Mouse (Mus musculus): Measurements from ENCODE around the gene Olfr1354. TPM values are rescaled to one million over a fixed set of nuclear protein-coding genes. Genes with fewer than 3 reads are reported as not detected.
"Not testable (repeated sequence)": the region's sequence is repeated elsewhere in the genome, so short reads cannot be mapped to it uniquely, and the experiment has no call there.

The Olfr1354 gene
- polyA plus RNA-seq (2012; rRNA removed), result not detected in 2 replicates

DNA sequence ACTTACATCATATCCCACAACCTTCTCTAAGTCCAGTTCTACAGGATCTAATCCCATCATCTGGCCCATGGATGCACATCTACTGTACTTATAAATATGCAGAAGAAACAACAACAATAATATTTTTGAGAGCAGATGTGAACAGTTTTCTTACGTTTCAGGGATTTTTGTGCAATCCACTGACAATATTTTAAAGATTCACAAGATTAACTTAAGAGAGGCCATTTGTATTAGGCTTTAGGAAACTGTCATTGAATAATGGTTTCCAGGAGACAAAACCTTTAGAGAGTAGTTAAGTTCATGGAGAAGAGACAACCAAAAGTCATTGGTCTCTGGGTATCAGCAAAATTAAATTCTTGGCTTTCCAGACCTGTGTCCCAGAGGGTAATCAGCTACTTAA lies at the start of gene Olfr1354:
Olfr1354 (plus strand) TSS at position 301 of the 400 bp plus-strand sequence.
- WGBS, result 84% methylated on average over 1 of the region's 1 CpGs
- not testable (repeated sequence) for H3K36me3 ChIP-seq (ENCODE audit: control insufficient read depth, insufficient read depth, low read length); H3K27me3 ChIP-seq (ENCODE audit: control insufficient read depth, insufficient read depth, low read length); H3K27ac ChIP-seq (ENCODE audit: insufficient read depth, low read length); DNase-seq (ENCODE audit: low read depth in 1 of 2, low spot score in 2 of 2); H3K4me3 ChIP-seq (ENCODE audit: extremely low read depth, insufficient read depth, insufficient read length); H3K4me1 ChIP-seq (ENCODE audit: control insufficient read depth, insufficient read depth, insufficient read length)

DNA sequence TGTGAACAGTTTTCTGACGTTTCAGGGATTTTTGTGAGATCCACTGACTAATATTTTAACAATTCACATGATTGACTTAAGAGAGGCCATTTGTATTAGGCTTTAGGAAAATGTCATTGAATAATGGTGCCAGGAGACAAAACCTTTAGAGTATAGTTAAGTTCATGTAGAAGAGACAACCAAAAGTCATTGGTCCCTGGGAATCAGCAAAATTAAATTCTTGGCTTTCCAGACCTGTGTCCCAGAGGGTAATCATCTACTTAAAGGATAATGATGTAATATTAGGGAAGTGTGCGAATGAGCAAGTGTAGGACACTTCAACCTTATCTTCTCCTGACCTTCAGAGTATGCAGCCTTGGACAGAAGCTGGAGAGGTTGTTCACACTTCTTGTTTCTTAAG lies 37.7 kb upstream of the Olfr1354 start, which contains the start of gene Olfr1355:
Olfr1355 (plus strand) TSS at position 301 of the 400 bp plus-strand sequence.
- no peak within 1 kb of the TSS for H3K4me3 ChIP-seq (ENCODE audit: extremely low read depth, insufficient read depth, insufficient read length)
- TF ChIP-seq CTCF (IDR thresholded peaks at IDR 0.05; ENCODE audit: extremely low read depth, insufficient read depth, insufficient read length, insufficient replicate concordance) (no peak), POLR2A (IDR thresholded peaks at IDR 0.05; ENCODE audit: low read depth, low read length) (no peak)
- WGBS, result 68% methylated on average over 2 of the region's 2 CpGs

DNA sequence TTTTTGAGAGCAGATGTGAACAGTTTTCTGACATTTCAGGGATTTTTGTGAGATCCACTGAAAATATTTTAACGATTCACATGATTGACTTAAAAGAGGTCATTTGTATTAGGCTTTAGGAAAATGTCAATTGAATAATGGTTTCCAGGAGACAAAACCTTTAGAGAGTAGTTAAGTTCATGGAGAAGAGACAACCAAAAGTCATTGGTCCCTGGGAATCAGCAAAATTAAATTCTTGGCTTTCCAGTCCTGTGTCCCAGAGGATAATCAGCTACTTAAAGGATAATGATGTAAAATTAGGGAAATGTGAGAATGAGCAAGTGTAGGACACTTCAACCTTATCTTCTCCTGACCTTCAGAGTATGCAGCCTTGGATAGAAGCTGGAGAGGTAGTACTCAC lies 37.4 kb downstream of the Olfr1354 start, which contains the start of gene Olfr8:
Olfr8 (plus strand) TSS at position 301 of the 400 bp plus-strand sequence.
- not testable (repeated sequence) for DNase-seq (ENCODE audit: low read depth in 1 of 2, low spot score in 2 of 2); H3K27me3 ChIP-seq (ENCODE audit: control insufficient read depth, insufficient read depth, low read length); H3K4me3 ChIP-seq (ENCODE audit: extremely low read depth, insufficient read depth, insufficient read length); H3K36me3 ChIP-seq (ENCODE audit: control insufficient read depth, insufficient read depth, low read length); H3K4me1 ChIP-seq (ENCODE audit: control insufficient read depth, insufficient read depth, insufficient read length); H3K27ac ChIP-seq (ENCODE audit: insufficient read depth, low read length)
- WGBS, result 89% methylated on average over 1 of the region's 1 CpGs

More for the DNA sequence above, 37.7 kb upstream of the Olfr1354 start, which contains the start of gene Olfr1355:
- Histone ChIP-seq H3K27me3 (ENCODE audit: control insufficient read depth, insufficient read depth, low read length) (no peaks in the 10 kb centered on the region), H3K4me1 (ENCODE audit: control insufficient read depth, insufficient read depth, insufficient read length) (no peaks in the 10 kb centered on the region), H3K27ac (ENCODE audit: insufficient read depth, low read length) (no peak within 1 kb of the TSS), H3K36me3 (ENCODE audit: control insufficient read depth, insufficient read depth, low read length) (no peaks in the 10 kb centered on the region)
- DNase-seq (ENCODE audit: low read depth in 1 of 2, low spot score in 2 of 2), result no peak

DNA sequence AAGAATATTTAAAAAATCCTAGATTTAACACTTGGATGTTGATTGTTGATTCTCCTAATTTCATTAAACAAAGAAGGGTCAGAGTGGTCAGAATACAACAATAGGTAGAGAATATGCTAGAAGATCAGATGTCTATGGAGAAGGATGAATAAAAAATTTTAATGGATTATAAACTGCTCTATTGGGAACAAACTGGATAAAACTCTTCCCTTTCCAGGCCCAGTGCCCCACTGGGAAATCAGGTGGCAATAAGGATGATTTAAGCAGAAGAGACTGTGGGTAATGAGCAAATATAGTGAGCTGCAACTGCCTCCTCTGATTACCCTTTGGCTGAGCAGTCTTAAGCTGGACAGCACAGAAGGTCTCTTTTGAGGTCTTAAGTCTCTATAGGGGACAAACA lies 50.0 kb downstream of the Olfr1354 start, which contains the start of gene Olfr1353:
Olfr1353 (plus strand) TSS at position 301 of the 400 bp plus-strand sequence.
- not testable (repeated sequence) for H3K36me3 ChIP-seq (ENCODE audit: control insufficient read depth, insufficient read depth, low read length); H3K4me1 ChIP-seq (ENCODE audit: control insufficient read depth, insufficient read depth, insufficient read length); H3K27ac ChIP-seq (ENCODE audit: insufficient read depth, low read length); DNase-seq (ENCODE audit: low read depth in 1 of 2, low spot score in 2 of 2); H3K27me3 ChIP-seq (ENCODE audit: control insufficient read depth, insufficient read depth, low read length); H3K4me3 ChIP-seq (ENCODE audit: extremely low read depth, insufficient read depth, insufficient read length)

Other genes starting within 250 kb of the Olfr1354 start
- gene Casp14, start 194.9 kb upstream of the Olfr1354 start, polyA plus RNA-seq (2012; rRNA removed), result not detected in 2 replicates
- gene Ccdc105, start 160.1 kb upstream of the Olfr1354 start, polyA plus RNA-seq (2012; rRNA removed), result not detected in 2 replicates
- 0.05 and 0.16 TPM in 2 replicates for gene Slc1a6, start 132.7 kb upstream of the Olfr1354 start, polyA plus RNA-seq (2012; rRNA removed)
- not detected in 2 replicates for gene Olfr1356, start 61.0 kb upstream of the Olfr1354 start, polyA plus RNA-seq (2012; rRNA removed)
- not detected in 2 replicates for gene Olfr1355, start 37.6 kb upstream of the Olfr1354 start, polyA plus RNA-seq (2012; rRNA removed)
- not detected in 2 replicates for gene Olfr8, start 37.5 kb downstream of the Olfr1354 start, polyA plus RNA-seq (2012; rRNA removed)
- gene Olfr1353, start 50.1 kb downstream of the Olfr1354 start, polyA plus RNA-seq (2012; rRNA removed), result not detected in 2 replicates
- gene Olfr1352, start 67.9 kb downstream of the Olfr1354 start, polyA plus RNA-seq (2012; rRNA removed), result not detected in 2 replicates
- not detected in 2 replicates for gene Olfr1351, start 99.3 kb downstream of the Olfr1354 start, polyA plus RNA-seq (2012; rRNA removed)
- not detected in 2 replicates for gene Olfr57, start 115.6 kb downstream of the Olfr1354 start, polyA plus RNA-seq (2012; rRNA removed)
- 0.84 and 0.94 TPM in 2 replicates for gene 2610008E11Rik, start 184.4 kb downstream of the Olfr1354 start, polyA plus RNA-seq (2012; rRNA removed)
- not detected in 2 replicates for gene Vmn2r80, start 235.6 kb downstream of the Olfr1354 start, polyA plus RNA-seq (2012; rRNA removed)